Mouse (Mus musculus): ENCODE data around the gene Pcnx2.

DNA sequence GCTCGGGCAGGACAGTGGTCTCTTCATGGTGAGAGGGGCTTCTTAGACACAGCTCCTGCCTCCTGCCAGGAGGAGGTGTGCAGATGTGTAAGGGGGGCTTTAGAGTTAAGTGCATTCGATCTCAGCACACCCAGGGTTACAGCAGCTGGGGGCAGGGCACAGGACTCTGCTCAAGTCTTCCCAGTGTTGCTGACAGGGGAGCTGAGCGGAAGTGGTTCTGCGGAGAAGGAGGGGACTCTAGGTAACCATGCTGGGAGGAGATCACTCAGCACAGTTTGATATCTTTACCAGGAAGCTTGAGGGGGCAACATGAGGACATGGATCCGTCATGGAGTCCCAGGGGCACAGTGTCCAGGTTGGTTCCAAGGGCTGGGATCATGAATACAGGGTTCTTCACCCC, 156.7 kb downstream of the Pcnx2 start:
- TF ChIP-seq TCF12 (IDR thresholded peaks at IDR 0.05; ENCODE audit: insufficient read depth, poor library complexity, severe bottlenecking), result no peak
- TF ChIP-seq POLR2A (IDR thresholded peaks at IDR 0.05; ENCODE audit: insufficient read length, low read depth), result no peak
- TF ChIP-seq MAX (IDR thresholded peaks at IDR 0.05; ENCODE audit: low read depth), result no peak
- TF ChIP-seq CEBPB (IDR thresholded peaks at IDR 0.05; ENCODE audit: insufficient read depth, poor library complexity, severe bottlenecking), result no peak
- TF ChIP-seq REST (IDR thresholded peaks at IDR 0.05; ENCODE audit: insufficient read depth, insufficient read length), result no peak
- no peak for TF ChIP-seq MYOD1 (IDR thresholded peaks at IDR 0.05; ENCODE audit: control insufficient read depth in 1 of 3, insufficient read length in 2 of 3, low read depth in 2 of 3)
- TF ChIP-seq POLR2AphosphoS2 (IDR thresholded peaks at IDR 0.05; ENCODE audit: insufficient read length, low read depth), result no peak
- no peak for TF ChIP-seq E2F4 (IDR thresholded peaks at IDR 0.05; ENCODE audit: insufficient read depth)
- TF ChIP-seq SRF (IDR thresholded peaks at IDR 0.05; ENCODE audit: control insufficient read depth, insufficient read length, low read depth), result no peak
- no peak for TF ChIP-seq MYOG (IDR thresholded peaks at IDR 0.05; ENCODE audit: control insufficient read depth in 1 of 3, insufficient read depth in 1 of 3, insufficient read length in 2 of 3, low read depth in 2 of 3)
- TF ChIP-seq USF1 (IDR thresholded peaks at IDR 0.05; ENCODE audit: low read depth), result no peak

Measured in myocyte (in vitro differentiated cells).